Mouse (Mus musculus) liver, embryonic 14.5 days (tissue): ENCODE data around the gene Syne1. TPM values are rescaled to one million over a fixed set of nuclear protein-coding genes. Genes with fewer than 3 reads are reported as not detected.
"Not testable (repeated sequence)": the region's sequence is repeated elsewhere in the genome, so short reads cannot be mapped to it uniquely, and the experiment has no call there.

Experiments
- ATAC-seq: fragments of 200-750 bp; cut with Nextera tagmentation; 2 replicates; pipeline ENCODE4 v1.8.0; 2017; ENCODE audit warnings: moderate number of reproducible peaks, mild to moderate bottlenecking, moderate library complexity; ENCODE audit not compliant: insufficient read depth
- DNase-seq, 3 experiments: peaks; one replicate each; pipeline ENCODE4 v3.0.0-alpha.2; 2012 to 2013; ENCODE audit warnings: low read depth in 3 of 3, low spot score in 3 of 3
- H3K27ac ChIP-seq: fragments of 300-500 bp; sonication (generic); 2 replicates; pipeline ENCODE4 v1.5.1; 2014; ENCODE audit warnings: moderate library complexity, mild to moderate bottlenecking, control low read depth, inconsistent platforms
- H3K27me3 ChIP-seq: fragments of 300-500 bp; sonication (generic); 2 replicates; pipeline ENCODE4 v1.6.1; 2014; ENCODE audit warnings: mild to moderate bottlenecking, low read length, moderate library complexity; ENCODE audit not compliant: control insufficient read depth, insufficient read depth
- H3K36me3 ChIP-seq: fragments of 300-500 bp; sonication (generic); replicated peaks from 2 replicates; pipeline ENCODE4 v1.6.1; 2014; ENCODE audit warnings: low read depth; ENCODE audit not compliant: control insufficient read depth, insufficient read depth
- H3K4me1 ChIP-seq, 2 experiments: fragments of 200-500 bp in 1 of 2; fragments of 300-500 bp in 1 of 2; sonication (generic) in 1 of 2; replicated peaks; 2 replicates each; pipeline ENCODE4 v1.6.1; 2012 to 2014; ENCODE audit warnings: antibody characterized with exemption in 1 of 2, inconsistent platforms in 1 of 2, low read length in 1 of 2; ENCODE audit not compliant: control insufficient read depth in 2 of 2, insufficient read depth in 2 of 2
- H3K4me2 ChIP-seq: fragments of 300-500 bp; sonication (generic); 2 replicates; pipeline ENCODE4 v1.6.1; 2014; ENCODE audit warnings: low read depth, mild to moderate bottlenecking, control low read depth, moderate library complexity
- H3K4me3 ChIP-seq, 2 experiments: fragments of 200-500 bp in 1 of 2; fragments of 300-500 bp in 1 of 2; sonication (generic) in 1 of 2; 2 replicates each; pipeline ENCODE4 v1.5.1; 2012 to 2014; ENCODE audit warnings: low read depth in 2 of 2, low read length in 2 of 2, mild to moderate bottlenecking in 2 of 2, control low read depth in 1 of 2, inconsistent platforms in 1 of 2, moderate library complexity in 1 of 2; ENCODE audit not compliant: insufficient read depth in 1 of 2
- H3K9ac ChIP-seq: fragments of 300-500 bp; sonication (generic); replicated peaks from 2 replicates; pipeline ENCODE4 v1.6.1; 2014; ENCODE audit warnings: mild to moderate bottlenecking, control low read depth, moderate library complexity
- H3K9me3 ChIP-seq: fragments of 300-500 bp; sonication (generic); 2 replicates; pipeline ENCODE4 v1.6.1; 2016; ENCODE audit warnings: low read length, mixed read lengths; ENCODE audit not compliant: control insufficient read depth
- CTCF ChIP-seq: IDR thresholded peaks from 2 replicates; pipeline ENCODE4 v1.5.1; 2016; ENCODE audit warnings: antibody characterized with exemption, low read depth, control low read depth
- EP300 ChIP-seq: IDR thresholded peaks from 2 replicates; pipeline ENCODE4 v1.6.1; 2016; ENCODE audit warnings: antibody characterized with exemption, low read depth
- WGBS: fragments of 180-500 bp; shearing (Covaris S2); extraction: QIAGEN DNeasy Blood & Tissue Kit; methylation state at CpG from one replicate; pipeline ENCODE4 v1.1.7; 2014; ENCODE audit not compliant: insufficient replicate concordance; 5-methylcytosine and 5-hydroxymethylcytosine counted together
- polyA plus RNA-seq, 2 experiments: library from polyadenylated mRNA; depleted of rRNA in 1 of 2; stranded (reverse) in 1 of 2; unstranded in 1 of 2; fragments of >200 nt; fragmentation: Nextera tagmentation in 1 of 2; extraction: Ambion mirVana in 1 of 2; gene quantifications; 2 replicates each; pipeline versions ENCODE4 v1.2.1 to v1.2.3; 2012 to 2014

The Syne1 gene
- polyA plus RNA-seq, 2 experiments, result 3.1 to 3.6 TPM

- 31% methylated on average over 3 of the region's 3 CpGs for WGBS
- H3K4me3 ChIP-seq, result no peak overlapping the region
Measured at GRCm38 (mm10) chr10:5511403-5511802, 39.9 kb downstream of the Syne1 start.

GRCm38 (mm10) chr10:5507478-5507877, 43.8 kb downstream of the Syne1 start:
- Histone ChIP-seq H3K36me3 (no peaks in the 10 kb centered on the region), H3K27ac (no peak overlapping the region), H3K9me3 (no peaks in the 10 kb centered on the region), H3K27me3 (no peaks in the 10 kb centered on the region), H3K4me1 (no peaks in the 10 kb centered on the region), H3K4me2 (no peak overlapping the region), H3K9ac (no peak overlapping the region), H3K4me3 (no peak overlapping the region)
- 42% methylated on average over 2 of the region's 2 CpGs for WGBS
- TF ChIP-seq EP300 (no peak), CTCF (no peak)
- DNase-seq (no peak), ATAC-seq (no peak)

More at GRCm38 (mm10) chr10:5511403-5511802, 39.9 kb downstream of the Syne1 start:
- ATAC-seq (no peak), DNase-seq (no peak)
- Histone ChIP-seq H3K27me3 (no peaks in the 10 kb centered on the region), H3K4me2 (no peak overlapping the region), H3K9me3 (no peaks in the 10 kb centered on the region), H3K9ac (no peak overlapping the region), H3K4me1 (0 out of 4 replicates have a peak, but pooled peaks cover 0 to 3% of the 10 kb centered on the region in 2 experiments), H3K27ac (no peak overlapping the region), H3K36me3 (no peaks in the 10 kb centered on the region)
- TF ChIP-seq EP300, result no peak
- TF ChIP-seq CTCF, result no peak

DNA sequence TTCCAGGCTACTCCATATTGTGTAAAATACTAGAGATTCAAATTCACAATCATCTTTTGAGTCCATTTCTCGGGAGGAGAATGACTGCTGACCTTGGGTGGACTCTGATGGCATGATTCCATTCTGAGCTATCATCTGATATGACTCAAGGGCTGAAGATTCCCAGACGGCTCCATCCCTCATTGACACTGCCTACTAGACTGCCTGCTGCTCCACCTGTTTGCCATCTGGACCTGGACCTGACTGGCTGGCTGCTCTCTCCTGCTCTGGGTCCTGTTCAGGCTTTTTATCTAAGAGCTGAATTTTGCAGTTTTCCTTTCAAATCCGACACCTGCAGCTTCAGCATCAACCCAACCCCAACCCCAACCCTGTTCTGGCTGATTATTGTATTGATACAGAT, 46.5 kb downstream of the Syne1 start:
- WGBS, result 37% methylated on average over 3 of the region's 3 CpGs
- no peak for ATAC-seq
- H3K9me3 ChIP-seq, result no peaks in the 10 kb centered on the region
- no peaks in the 10 kb centered on the region for H3K36me3 ChIP-seq
- H3K4me3 ChIP-seq, result no peak overlapping the region
- no peaks in the 10 kb centered on the region for H3K27me3 ChIP-seq
- DNase-seq, result no peak
- no peak overlapping the region for H3K4me2 ChIP-seq
- TF ChIP-seq CTCF (no peak), EP300 (no peak)
- no peak overlapping the region for H3K9ac ChIP-seq
- no peaks in the 10 kb centered on the region for H3K4me1 ChIP-seq
- no peak overlapping the region for H3K27ac ChIP-seq

GRCm38 (mm10) chr10:5503909-5504308, 47.4 kb downstream of the Syne1 start:
- H3K27me3 ChIP-seq, result no peaks in the 10 kb centered on the region
- H3K9me3 ChIP-seq, result no peaks in the 10 kb centered on the region
- no peak overlapping the region for H3K9ac ChIP-seq
- no peak overlapping the region for H3K4me3 ChIP-seq
- WGBS, result 47% methylated on average over 3 of the region's 3 CpGs
- no peaks in the 10 kb centered on the region for H3K36me3 ChIP-seq
- no peak overlapping the region for H3K4me2 ChIP-seq
- no peak overlapping the region for H3K27ac ChIP-seq
- no peak for DNase-seq
- ATAC-seq, result no peak
- no peaks in the 10 kb centered on the region for H3K4me1 ChIP-seq
- TF ChIP-seq CTCF (no peak), EP300 (no peak)

GRCm38 (mm10) chr10:5499684-5500369, 51.5 kb downstream of the Syne1 start:
- not testable (repeated sequence) for H3K36me3 ChIP-seq, DNase-seq, H3K9ac ChIP-seq, H3K27me3 ChIP-seq, H3K4me1 ChIP-seq, H3K4me2 ChIP-seq, H3K4me3 ChIP-seq, H3K27ac ChIP-seq, H3K9me3 ChIP-seq, ATAC-seq
- WGBS, result 44% methylated on average over 6 of the region's 6 CpGs
